Mouse (Mus musculus) kidney, adult 2 months (tissue): ENCODE measurements around the gene Pogk. TPM values are rescaled to one million over a fixed set of nuclear protein-coding genes. Genes with fewer than 3 reads are reported as not detected.

ENCODE experiments used
- DNase-seq: peaks from one replicate; pipeline ENCODE4 v3.0.0; 2021
- H3K27ac ChIP-seq: fragments of 200-500 bp; 2 replicates; pipeline ENCODE4 v1.5.1; 2012; ENCODE audit warnings: low read depth, low read length, control low read depth, inconsistent platforms; ENCODE audit not compliant: insufficient read depth
- H3K27me3 ChIP-seq: fragments of 200-500 bp; replicated peaks from 2 replicates; pipeline ENCODE4 v1.6.1; 2012; ENCODE audit warnings: mild to moderate bottlenecking, moderate library complexity, low read length, inconsistent platforms; ENCODE audit not compliant: control insufficient read depth, insufficient read depth
- H3K36me3 ChIP-seq: fragments of 200-500 bp; 2 replicates; pipeline ENCODE4 v1.6.1; 2012; ENCODE audit warnings: mild to moderate bottlenecking, moderate library complexity, low read length, inconsistent platforms; ENCODE audit not compliant: control insufficient read depth, insufficient read depth
- H3K4me1 ChIP-seq: fragments of 200-500 bp; 2 replicates; pipeline ENCODE4 v1.6.1; 2011; ENCODE audit warnings: low read length; ENCODE audit not compliant: control insufficient read depth, insufficient read depth
- H3K4me3 ChIP-seq: fragments of 200-500 bp; 2 replicates; pipeline ENCODE4 v1.5.1; 2011; ENCODE audit warnings: mild to moderate bottlenecking, low read depth, low read length, control low read depth; ENCODE audit not compliant: insufficient read depth
- CTCF ChIP-seq: fragments of 200-500 bp; conservative IDR thresholded peaks from 2 replicates; pipeline ENCODE4 v1.5.1; 2011; ENCODE audit warnings: low read depth, mild to moderate bottlenecking, control low read depth, low read length, moderate library complexity, mixed read lengths; ENCODE audit not compliant: insufficient read depth, insufficient read length
- POLR2A ChIP-seq: fragments of 200-500 bp; IDR thresholded peaks from one replicate; pipeline ENCODE4 v1.6.1; 2011; ENCODE audit warnings: low read depth, low read length, control low read depth
- WGBS: fragments of 180-500 bp; shearing (Covaris S2); methylation state at CpG from one replicate; pipeline ENCODE4 v1.1.7; 2018; 5-methylcytosine and 5-hydroxymethylcytosine counted together
- polyA plus RNA-seq: library from polyadenylated mRNA; depleted of rRNA; stranded (reverse); fragments of >200 nt; gene quantifications from 2 replicates; pipeline ENCODE4 v1.2.3, GENCODE M21; 2012

Gene Pogk
- polyA plus RNA-seq, 1 experiment, result 7.4 TPM

- DNase-seq, result no peak
- TF ChIP-seq CTCF (no peak), POLR2A (no peak)
- Histone ChIP-seq H3K4me1 (no peaks in the 10 kb centered on the region), H3K4me3 (no peak overlapping the region), H3K36me3 (peaks cover 5% of the 10 kb centered on the region), H3K27me3 (no peaks in the 10 kb centered on the region), H3K27ac (no peak overlapping the region)
- WGBS, result 96% methylated on average over 16 of the region's 16 CpGs
These were observed 20.1 kb downstream of the Pogk start for GRCm38 (mm10) chr1:166389406-166390125.

- WGBS, result 89% methylated on average over 11 of the region's 11 CpGs
- H3K27me3 ChIP-seq, result no peaks in the 10 kb centered on the region
- H3K4me1 ChIP-seq, result no peaks in the 10 kb centered on the region
- TF ChIP-seq POLR2A (no peak), CTCF (no peak)
- no peak for DNase-seq
- H3K27ac ChIP-seq, result no peak overlapping the region
- peaks cover 5% of the 10 kb centered on the region for H3K36me3 ChIP-seq
- H3K4me3 ChIP-seq, result no peak overlapping the region
These were observed 21.2 kb downstream of the Pogk start for GRCm38 (mm10) chr1:166388511-166388910.

GRCm38 (mm10) chr1:166385431-166385830 is 24.2 kb downstream of the Pogk start:
- WGBS, result 95% methylated on average over 5 of the region's 5 CpGs
- Histone ChIP-seq H3K4me3 (no peak overlapping the region), H3K4me1 (peaks cover 5% of the 10 kb centered on the region; the same call in 1 of the 2 replicates), H3K36me3 (peaks cover 5% of the 10 kb centered on the region), H3K27ac (no peak overlapping the region), H3K27me3 (no peaks in the 10 kb centered on the region)
- DNase-seq, result no peak
- TF ChIP-seq POLR2A (no peak), CTCF (no peak)

- H3K27ac ChIP-seq, result no peak overlapping the region
- no peak overlapping the region for H3K4me3 ChIP-seq
- WGBS, result 91% methylated on average over 10 of the region's 10 CpGs
- TF ChIP-seq POLR2A, result no peak
- no peak for TF ChIP-seq CTCF
- no peak for DNase-seq
- peaks cover 3% of the 10 kb centered on the region for H3K36me3 ChIP-seq
- H3K4me1 ChIP-seq, result peaks cover 6% of the 10 kb centered on the region; the same call in 1 of the 2 replicates
- H3K27me3 ChIP-seq, result no peaks in the 10 kb centered on the region
These were observed 25.0 kb downstream of the Pogk start for GRCm38 (mm10) chr1:166384614-166385013.

GRCm38 (mm10) chr1:166382626-166383025 is 27.0 kb downstream of the Pogk start:
- H3K36me3 ChIP-seq, result 0 out of 2 replicates have a peak, but pooled peaks cover 2% of the 10 kb centered on the region
- 84% methylated on average over 4 of the region's 4 CpGs for WGBS

GRCm38 (mm10) chr1:166381821-166382220 is 27.8 kb downstream of the Pogk start:
- Histone ChIP-seq H3K4me3 (no peak overlapping the region), H3K27me3 (no peaks in the 10 kb centered on the region), H3K36me3 (0 out of 2 replicates have a peak, but pooled peaks cover 2% of the 10 kb centered on the region), H3K4me1 (peaks cover 10% of the 10 kb centered on the region; the same call in 1 of the 2 replicates), H3K27ac (no peak overlapping the region)
- WGBS, result 45% methylated on average over 5 of the region's 5 CpGs
- no peak for DNase-seq
- TF ChIP-seq CTCF (no peak), POLR2A (no peak)

More at GRCm38 (mm10) chr1:166382626-166383025, 27.0 kb downstream of the Pogk start:
- no peaks in the 10 kb centered on the region for H3K27me3 ChIP-seq
- H3K27ac ChIP-seq, result no peak overlapping the region
- TF ChIP-seq CTCF, result no peak
- TF ChIP-seq POLR2A, result no peak
- no peak overlapping the region for H3K4me3 ChIP-seq
- DNase-seq, result no peak
- H3K4me1 ChIP-seq, result peaks cover 10% of the 10 kb centered on the region; the same call in 1 of the 2 replicates

GRCm38 (mm10) chr1:166381336-166381735 is 28.3 kb downstream of the Pogk start:
- Histone ChIP-seq H3K27me3 (no peaks in the 10 kb centered on the region), H3K27ac (no peak overlapping the region), H3K4me1 (peaks cover 10% of the 10 kb centered on the region; the same call in 1 of the 2 replicates), H3K4me3 (no peak overlapping the region), H3K36me3 (no peaks in the 10 kb centered on the region)
- TF ChIP-seq CTCF (no peak), POLR2A (no peak)
- 75% methylated on average over 10 of the region's 10 CpGs for WGBS
- DNase-seq, result no peak
